Mouse (Mus musculus): ENCODE data around the gene Zcchc17. TPM values are rescaled to one million over a fixed set of nuclear protein-coding genes. Genes with fewer than 3 reads are reported as not detected.

Zcchc17 gene
- total and polyA plus RNA-seq, 2 experiments from 2014 or later: 27.7 to 102 TPM

DNA sequence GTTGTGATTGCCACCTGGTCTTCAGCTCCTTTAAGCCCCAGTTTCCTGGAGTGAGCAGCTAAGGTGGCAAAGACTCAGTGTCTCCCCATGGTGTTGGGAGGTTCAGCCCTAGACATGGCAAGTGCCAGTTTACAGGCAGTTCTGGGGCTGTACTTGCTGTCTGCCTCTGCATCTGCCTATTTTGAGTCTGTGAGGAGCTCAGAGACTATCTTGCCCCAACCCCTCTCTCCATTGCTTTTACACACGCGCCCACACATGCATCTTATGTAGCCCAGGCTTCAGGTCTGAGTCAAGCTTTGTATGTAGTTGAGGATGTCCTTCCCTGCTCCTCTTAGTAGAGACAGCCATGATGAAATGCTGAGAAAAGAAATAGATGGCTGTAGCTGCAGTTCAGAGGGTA is 19.4 kb upstream of the Zcchc17 start:
- no peak overlapping the region for H3K9ac ChIP-seq (replicated peaks; ENCODE audit: low read length, poor library complexity, severe bottlenecking)
- DNase-seq (ENCODE audit: low spot score) (no peak), ATAC-seq (ENCODE audit: low FRiP score) (no peak)
- no peak for TF ChIP-seq CTCF (IDR thresholded peaks at IDR 0.05)
- H3K27ac ChIP-seq (ENCODE audit: low read depth, low read length): no peak overlapping the region
- H3K4me3 ChIP-seq (ENCODE audit: low read depth, low read length): no peak overlapping the region
- H3K9me3 ChIP-seq (ENCODE audit: low read length): no peaks in the 10 kb centered on the region
- peaks cover 57% of the 10 kb centered on the region for H3K36me3 ChIP-seq (ENCODE audit: insufficient read depth, low read length)
- no peaks in the 10 kb centered on the region for H3K27me3 ChIP-seq (ENCODE audit: insufficient read depth, low read length)
- 100% methylated on average over 2 of the region's 2 CpGs for WGBS
- H3K4me2 ChIP-seq (ENCODE audit: low read depth, low read length, poor library complexity, severe bottlenecking): no peak overlapping the region
- no peaks in the 10 kb centered on the region for H3K4me1 ChIP-seq (ENCODE audit: insufficient read depth, low read length)

DNA sequence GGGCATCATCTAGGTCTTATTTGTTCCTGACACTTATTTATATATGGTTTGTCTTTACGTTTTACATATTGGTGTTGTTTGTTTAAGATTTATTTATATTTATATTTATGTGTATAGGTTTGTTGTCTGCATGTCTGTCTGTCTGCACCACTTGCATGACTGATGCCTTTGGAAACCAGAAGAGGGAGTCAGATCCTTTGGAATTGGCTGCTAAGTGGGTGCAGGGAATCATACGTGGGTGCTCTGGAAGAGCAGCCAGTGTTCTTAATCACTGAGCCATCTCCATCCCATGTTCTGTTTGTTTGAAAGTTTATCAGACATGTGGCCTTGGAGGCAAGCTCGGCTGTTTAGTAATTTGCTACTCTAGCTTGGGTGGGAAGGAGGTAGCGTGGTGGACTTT is 17.8 kb upstream of the Zcchc17 start:
- Histone ChIP-seq H3K4me2 (ENCODE audit: low read depth, low read length, poor library complexity, severe bottlenecking) (no peak overlapping the region), H3K9me3 (ENCODE audit: low read length) (no peaks in the 10 kb centered on the region), H3K27me3 (ENCODE audit: insufficient read depth, low read length) (no peaks in the 10 kb centered on the region), H3K4me3 (ENCODE audit: low read depth, low read length) (no peak overlapping the region), H3K36me3 (ENCODE audit: insufficient read depth, low read length) (peaks cover 51% of the 10 kb centered on the region), H3K9ac (replicated peaks; ENCODE audit: low read length, poor library complexity, severe bottlenecking) (no peak overlapping the region), H3K4me1 (ENCODE audit: insufficient read depth, low read length) (no peaks in the 10 kb centered on the region), H3K27ac (ENCODE audit: low read depth, low read length) (no peak overlapping the region)
- peak; percentile 12; the same call in 1 of the 2 replicates for TF ChIP-seq CTCF (IDR thresholded peaks at IDR 0.05)
- WGBS: 92% methylated on average over 4 of the region's 4 CpGs
- ATAC-seq (ENCODE audit: low FRiP score) (no peak), DNase-seq (ENCODE audit: low spot score) (no peak)

DNA sequence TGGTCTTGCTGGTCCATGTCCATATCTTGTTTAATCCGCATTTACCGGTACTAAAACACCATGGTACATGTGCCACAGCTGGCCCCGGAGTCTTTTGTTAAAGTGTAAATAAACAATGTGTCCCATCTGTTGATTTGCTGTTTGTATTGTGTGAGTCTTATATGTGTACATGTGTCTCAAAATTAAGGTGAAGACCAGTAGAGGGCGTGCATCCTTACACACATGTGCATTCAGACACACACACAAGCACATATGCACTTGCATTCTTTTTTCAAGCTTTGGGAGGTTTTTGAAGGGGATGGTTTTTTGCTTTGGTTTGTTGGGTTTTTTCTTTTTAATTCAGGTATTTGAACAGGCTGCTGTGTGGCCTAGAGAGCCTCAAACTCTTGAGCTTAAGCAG is 16.9 kb upstream of the Zcchc17 start:
- DNase-seq (ENCODE audit: low spot score): peak; percentile 42
- Histone ChIP-seq H3K4me3 (ENCODE audit: low read depth, low read length) (no peak overlapping the region), H3K4me1 (ENCODE audit: insufficient read depth, low read length) (no peaks in the 10 kb centered on the region), H3K27ac (ENCODE audit: low read depth, low read length) (no peak overlapping the region), H3K9ac (replicated peaks; ENCODE audit: low read length, poor library complexity, severe bottlenecking) (no peak overlapping the region), H3K36me3 (ENCODE audit: insufficient read depth, low read length) (peaks cover 48% of the 10 kb centered on the region), H3K27me3 (ENCODE audit: insufficient read depth, low read length) (no peaks in the 10 kb centered on the region), H3K4me2 (ENCODE audit: low read depth, low read length, poor library complexity, severe bottlenecking) (no peak overlapping the region), H3K9me3 (ENCODE audit: low read length) (no peaks in the 10 kb centered on the region)
- TF ChIP-seq CTCF (IDR thresholded peaks at IDR 0.05): peak; percentile 55
- no peak for ATAC-seq (ENCODE audit: low FRiP score)
- 88% methylated on average over 4 of the region's 4 CpGs for WGBS

DNA sequence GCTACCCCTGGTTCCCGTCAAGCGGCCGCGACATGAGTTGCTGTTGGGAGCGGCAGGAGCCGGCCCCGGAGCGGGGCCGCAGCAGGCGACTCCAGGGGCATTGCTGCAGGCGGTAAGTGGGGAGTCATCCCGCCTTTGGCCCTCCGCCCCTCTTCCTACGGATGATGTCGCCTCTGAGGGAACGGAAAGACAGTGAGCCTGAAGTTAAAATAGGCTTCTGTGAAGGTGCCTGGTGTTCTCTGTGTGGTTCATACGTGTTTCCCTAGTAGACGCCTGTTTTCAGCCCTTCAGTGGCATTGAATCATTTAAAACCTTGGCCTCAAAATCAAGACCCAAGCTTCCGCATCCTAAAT is 471 bp upstream of the Zcchc17 start:
- H3K4me1 ChIP-seq (ENCODE audit: insufficient read depth, low read length): peaks cover 12% of the 10 kb centered on the region; the same call in 1 of the 2 replicates
- no peaks in the 10 kb centered on the region for H3K9me3 ChIP-seq (ENCODE audit: low read length)
- H3K9ac ChIP-seq (replicated peaks; ENCODE audit: low read length, poor library complexity, severe bottlenecking): peak overlapping the region; percentile 73
- 0% methylated on average over 19 of the region's 19 CpGs for WGBS
- H3K4me3 ChIP-seq (ENCODE audit: low read depth, low read length): peak overlapping the region; percentile 62
- H3K4me2 ChIP-seq (ENCODE audit: low read depth, low read length, poor library complexity, severe bottlenecking): peak overlapping the region; percentile 67
- no peak for TF ChIP-seq CTCF (IDR thresholded peaks at IDR 0.05)
- H3K27me3 ChIP-seq (ENCODE audit: insufficient read depth, low read length): no peaks in the 10 kb centered on the region
- peaks cover 12% of the 10 kb centered on the region for H3K36me3 ChIP-seq (ENCODE audit: insufficient read depth, low read length)
- ATAC-seq (ENCODE audit: low FRiP score): no peak
- H3K27ac ChIP-seq (ENCODE audit: low read depth, low read length): peak overlapping the region; percentile 86
- DNase-seq (ENCODE audit: low spot score): no peak

DNA sequence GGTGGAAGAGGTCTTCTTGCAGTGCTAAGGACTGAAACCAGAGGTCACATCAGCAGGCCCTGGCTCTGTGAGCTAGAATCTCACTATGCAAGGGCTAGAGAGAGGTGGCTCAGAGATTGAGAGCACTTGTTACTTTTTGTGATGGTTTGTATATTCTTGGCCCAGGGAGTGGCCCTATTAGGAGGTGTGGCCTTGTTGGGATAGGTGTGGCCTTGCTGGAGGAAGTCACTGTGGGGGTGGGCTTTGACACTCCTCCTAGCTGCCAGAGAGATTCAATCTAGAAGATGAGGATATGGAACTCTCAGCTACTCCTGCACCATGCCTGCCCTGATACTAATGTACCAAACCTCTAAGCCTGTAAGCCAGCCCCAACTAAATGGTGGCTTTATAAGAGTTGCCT is 1.8 kb downstream of the Zcchc17 start:
- DNase-seq (ENCODE audit: low spot score): no peak

DNA sequence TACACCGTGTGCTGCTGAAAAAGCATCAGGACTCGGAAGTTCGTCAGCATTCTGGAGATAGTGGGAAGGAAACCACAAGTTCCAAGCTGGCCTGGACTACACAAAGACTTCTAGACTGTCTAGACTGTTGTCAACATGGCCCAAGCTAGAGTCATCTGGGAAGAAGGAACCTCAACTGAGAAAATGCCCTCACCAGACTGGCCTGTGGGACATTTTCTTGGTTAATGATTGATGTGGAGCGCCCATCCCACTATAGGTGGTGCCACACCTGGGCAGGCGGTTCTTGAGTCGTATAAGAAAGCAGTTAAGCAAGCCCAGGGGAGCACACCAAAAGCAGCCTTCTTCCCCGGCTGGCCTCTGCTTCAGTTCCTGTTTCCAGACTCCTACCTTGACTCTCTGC is 7.2 kb downstream of the Zcchc17 start:
- H3K27me3 ChIP-seq (ENCODE audit: insufficient read depth, low read length): no peaks in the 10 kb centered on the region
- no peaks in the 10 kb centered on the region for H3K4me1 ChIP-seq (ENCODE audit: insufficient read depth, low read length)
- ATAC-seq (ENCODE audit: low FRiP score) (no peak), DNase-seq (ENCODE audit: low spot score) (no peak)
- 93% methylated on average over 7 of the region's 7 CpGs for WGBS
- no peak overlapping the region for H3K4me2 ChIP-seq (ENCODE audit: low read depth, low read length, poor library complexity, severe bottlenecking)
- no peak overlapping the region for H3K9ac ChIP-seq (replicated peaks; ENCODE audit: low read length, poor library complexity, severe bottlenecking)
- H3K27ac ChIP-seq (ENCODE audit: low read depth, low read length): no peak overlapping the region
- TF ChIP-seq CTCF (IDR thresholded peaks at IDR 0.05): no peak
- peaks cover 33% of the 10 kb centered on the region for H3K36me3 ChIP-seq (ENCODE audit: insufficient read depth, low read length)
- no peak overlapping the region for H3K4me3 ChIP-seq (ENCODE audit: low read depth, low read length)
- H3K9me3 ChIP-seq (ENCODE audit: low read length): no peaks in the 10 kb centered on the region

More for the DNA sequence above, 1.8 kb downstream of the Zcchc17 start:
- Histone ChIP-seq H3K9ac (replicated peaks; ENCODE audit: low read length, poor library complexity, severe bottlenecking) (no peak overlapping the region), H3K36me3 (ENCODE audit: insufficient read depth, low read length) (peaks cover 4% of the 10 kb centered on the region; the same call in 1 of the 2 replicates), H3K4me1 (ENCODE audit: insufficient read depth, low read length) (peaks cover 12% of the 10 kb centered on the region; the same call in 1 of the 2 replicates), H3K9me3 (ENCODE audit: low read length) (no peaks in the 10 kb centered on the region), H3K27me3 (ENCODE audit: insufficient read depth, low read length) (no peaks in the 10 kb centered on the region), H3K4me3 (ENCODE audit: low read depth, low read length) (no peak overlapping the region), H3K27ac (ENCODE audit: low read depth, low read length) (no peak overlapping the region), H3K4me2 (ENCODE audit: low read depth, low read length, poor library complexity, severe bottlenecking) (no peak overlapping the region)
- no peak for TF ChIP-seq CTCF (IDR thresholded peaks at IDR 0.05)
- ATAC-seq (ENCODE audit: low FRiP score): no peak
